Mouse (Mus musculus) forebrain, postnatal 0 days (tissue): ENCODE measurements at regions not wholly inside any gene's neighbourhood (a gene's known extent, or its start where the extent isn't known, plus 50 kb on each side); places are given as distances from the start of the nearest gene placed in this dataset.
"Not testable (repeated sequence)": the region's sequence is repeated elsewhere in the genome, so short reads cannot be mapped to it uniquely, and the experiment has no call there.

ENCODE experiments used
- ATAC-seq: fragments of 200-750 bp; cut with Nextera tagmentation; 2 replicates; pipeline ENCODE4 v1.8.0; 2017; ENCODE audit warnings: mild to moderate bottlenecking, moderate library complexity
- DNase-seq: peaks from one replicate; pipeline ENCODE4 v3.0.0-alpha.2; 2015
- H3K27ac ChIP-seq: fragments of 300-500 bp; sonication (generic); 2 replicates; pipeline ENCODE4 v1.5.1; 2014; ENCODE audit warnings: low read depth, mild to moderate bottlenecking, antibody characterized with exemption, low read length, moderate library complexity, mixed read lengths
- H3K27me3 ChIP-seq: fragments of 300-500 bp; sonication (generic); 2 replicates; pipeline ENCODE4 v1.6.1; 2014; ENCODE audit warnings: mild to moderate bottlenecking, low read length, mixed read lengths; ENCODE audit not compliant: insufficient read depth
- H3K36me3 ChIP-seq: fragments of 300-500 bp; sonication (generic); 2 replicates; pipeline ENCODE4 v1.6.1; 2014; ENCODE audit warnings: mild to moderate bottlenecking, moderate library complexity; ENCODE audit not compliant: insufficient read depth
- H3K4me1 ChIP-seq: fragments of 300-500 bp; sonication (generic); 2 replicates; pipeline ENCODE4 v1.6.1; 2014; ENCODE audit warnings: antibody characterized with exemption; ENCODE audit not compliant: insufficient read depth
- H3K4me2 ChIP-seq: fragments of 300-500 bp; sonication (generic); 2 replicates; pipeline ENCODE4 v1.6.1; 2014; ENCODE audit warnings: low read depth, mild to moderate bottlenecking, moderate library complexity
- H3K4me3 ChIP-seq: fragments of 300-500 bp; sonication (generic); 2 replicates; pipeline ENCODE4 v1.5.1; 2014; ENCODE audit warnings: low read depth, low read length, mixed read lengths
- H3K9ac ChIP-seq: fragments of 300-500 bp; sonication (generic); 2 replicates; pipeline ENCODE4 v1.6.1; 2014; ENCODE audit warnings: mild to moderate bottlenecking
- H3K9me3 ChIP-seq: fragments of 300-500 bp; sonication (generic); 2 replicates; pipeline ENCODE4 v1.6.1; 2016; ENCODE audit warnings: low read length
- CTCF ChIP-seq: sonication (generic); IDR thresholded peaks from 2 replicates; pipeline ENCODE4 v1.5.1; 2016; ENCODE audit warnings: antibody characterized with exemption, control low read depth, low read depth
- WGBS: fragments of 180-500 bp; shearing (Covaris S2); extraction: QIAGEN DNeasy Blood & Tissue Kit; methylation state at CpG from one replicate; pipeline ENCODE4 v1.1.7; 2014; 5-methylcytosine and 5-hydroxymethylcytosine counted together

- no peak for TF ChIP-seq CTCF
- ATAC-seq: no peak
- 0 out of 2 replicates have a peak, but pooled peaks cover 3% of the 10 kb centered on the region for H3K9me3 ChIP-seq
- no peaks in the 10 kb centered on the region for H3K4me1 ChIP-seq
- no peaks in the 10 kb centered on the region for H3K27me3 ChIP-seq
- H3K9ac ChIP-seq: no peak overlapping the region
- no peak for DNase-seq
- 53% methylated on average over 5 of the region's 5 CpGs for WGBS
- no peak overlapping the region for H3K27ac ChIP-seq
- H3K4me3 ChIP-seq: no peak overlapping the region
- no peak overlapping the region for H3K4me2 ChIP-seq
- no peaks in the 10 kb centered on the region for H3K36me3 ChIP-seq
Observed at GRCm38 (mm10) chr16:42453338-42453737, 112.9 kb upstream of the Gap43 start.

DNA sequence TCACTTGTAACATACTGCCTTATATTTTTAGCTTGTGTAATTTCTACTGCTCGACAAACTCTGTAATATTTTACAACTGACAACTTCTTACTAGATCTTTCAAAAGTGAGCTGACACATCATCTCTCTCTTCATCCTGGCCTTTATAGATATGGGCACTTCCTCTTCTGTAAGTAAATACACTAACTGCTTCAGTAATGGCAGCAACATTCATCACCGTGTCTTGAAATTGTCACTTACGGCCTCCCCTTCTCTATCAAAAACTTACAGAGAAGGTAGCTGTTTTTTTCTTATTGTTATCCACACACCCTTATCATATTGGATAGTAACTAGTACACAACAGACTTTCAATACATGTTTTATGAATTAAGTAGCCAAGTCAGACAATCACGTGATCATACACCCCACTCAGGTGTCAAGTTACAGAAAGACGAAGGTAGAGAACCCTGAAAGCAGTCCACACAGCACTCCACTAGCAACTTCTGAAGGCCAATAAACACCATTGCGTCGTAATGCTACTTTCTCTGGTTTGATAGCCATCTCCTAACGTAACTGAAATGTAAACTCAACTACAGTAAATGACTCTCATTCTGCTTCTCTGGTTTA lies 109.5 kb upstream of the Gap43 start:
- no peak for ATAC-seq
- no peak overlapping the region for H3K27ac ChIP-seq
- no peak for TF ChIP-seq CTCF

DNA sequence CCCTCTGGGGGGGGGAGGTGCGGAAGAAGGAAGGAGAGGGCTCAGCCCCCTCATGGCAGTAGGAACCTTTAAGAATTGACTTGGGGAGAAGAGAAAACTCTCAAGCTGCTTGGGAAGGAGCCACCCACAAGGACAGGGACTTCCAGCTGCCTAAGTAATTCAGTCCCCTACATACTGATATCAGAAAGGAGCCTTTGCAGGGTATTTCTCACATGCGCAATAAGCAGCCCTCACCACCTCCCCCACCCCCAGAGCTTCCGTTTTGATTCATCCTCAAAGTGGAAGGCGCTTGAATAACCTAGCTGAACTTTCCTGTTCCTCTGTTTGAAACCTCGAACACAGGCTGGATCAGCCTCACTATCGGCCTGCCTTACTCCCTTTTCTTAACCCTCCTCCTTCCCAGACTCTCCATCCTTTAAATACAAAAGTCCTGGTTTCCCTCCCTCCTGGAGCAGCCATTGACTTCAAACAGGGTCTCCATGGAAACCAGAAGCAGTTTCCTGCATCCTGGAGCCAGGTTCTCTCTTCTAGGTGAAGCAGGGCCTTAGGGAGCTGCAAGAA lies 104.5 kb upstream of the Gap43 start:
- H3K27ac ChIP-seq: peak overlapping the region; percentile 90
- no peaks in the 10 kb centered on the region for H3K27me3 ChIP-seq
- peak overlapping the region; percentile 51 for H3K4me2 ChIP-seq
- H3K9me3 ChIP-seq: 0 out of 2 replicates have a peak, but pooled peaks cover 3% of the 10 kb centered on the region
- no peaks in the 10 kb centered on the region for H3K36me3 ChIP-seq
- H3K4me3 ChIP-seq: peak overlapping the region; percentile 28
- peaks cover 9% of the 10 kb centered on the region; the same call in 1 of the 2 replicates for H3K4me1 ChIP-seq
- peak; percentile 84 for DNase-seq
- ATAC-seq: peak; percentile 94
- WGBS: 0% methylated on average over 6 of the region's 6 CpGs
- no peak for TF ChIP-seq CTCF
- H3K9ac ChIP-seq: peak overlapping the region; percentile 56

More for the DNA sequence above, 109.5 kb upstream of the Gap43 start:
- H3K4me3 ChIP-seq: no peak overlapping the region
- no peak overlapping the region for H3K9ac ChIP-seq
- H3K27me3 ChIP-seq: no peaks in the 10 kb centered on the region
- no peak overlapping the region for H3K4me2 ChIP-seq
- WGBS: 92% methylated on average over 8 of the region's 8 CpGs
- H3K36me3 ChIP-seq: no peaks in the 10 kb centered on the region
- H3K9me3 ChIP-seq: 0 out of 2 replicates have a peak, but pooled peaks cover 3% of the 10 kb centered on the region
- peaks cover 2% of the 10 kb centered on the region; the same call in 1 of the 2 replicates for H3K4me1 ChIP-seq
- no peak for DNase-seq

DNA sequence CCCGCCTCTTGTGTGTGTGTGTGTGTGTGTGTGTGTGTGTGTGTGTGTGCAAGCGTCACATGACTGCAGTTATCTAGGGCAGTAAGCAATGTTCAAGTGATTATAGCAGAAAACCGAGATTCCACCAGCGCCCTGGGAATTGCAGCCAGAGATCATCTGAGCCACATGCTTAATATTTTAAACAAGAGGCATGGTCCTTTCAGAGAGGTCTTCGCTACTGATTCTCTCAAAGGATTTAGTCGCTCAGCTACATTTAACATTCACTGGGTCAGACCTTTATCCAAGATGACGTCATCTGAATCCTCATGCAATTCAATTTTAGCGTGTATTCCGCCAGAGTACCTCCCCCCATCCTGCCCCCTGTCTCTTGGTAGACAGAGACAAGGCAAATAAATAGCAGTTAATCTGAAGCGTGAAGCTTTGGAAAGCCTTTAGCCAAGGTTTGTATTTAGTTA lies 104.0 kb upstream of the Gap43 start:
- DNase-seq (peak; percentile 75), ATAC-seq (peak; percentile 75)
- peak overlapping the region; percentile 28 for H3K4me3 ChIP-seq
- no peaks in the 10 kb centered on the region for H3K27me3 ChIP-seq
- H3K9me3 ChIP-seq: 0 out of 2 replicates have a peak, but pooled peaks cover 3% of the 10 kb centered on the region
- WGBS: 14% methylated on average over 10 of the region's 10 CpGs
- H3K4me1 ChIP-seq: peaks cover 9% of the 10 kb centered on the region; the same call in 1 of the 2 replicates
- 0 out of 2 replicates have a peak, but pooled peaks have one; percentile 12 for TF ChIP-seq CTCF
- H3K9ac ChIP-seq: peak overlapping the region; percentile 56
- H3K4me2 ChIP-seq: peak overlapping the region; percentile 51
- no peaks in the 10 kb centered on the region for H3K36me3 ChIP-seq
- peak overlapping the region; percentile 90 for H3K27ac ChIP-seq

GRCm38 (mm10) chr16:42440822-42441221 lies 100.4 kb upstream of the Gap43 start:
- H3K9ac ChIP-seq: no peak overlapping the region
- 16% methylated on average over 4 of the region's 4 CpGs for WGBS
- no peak for DNase-seq
- H3K4me2 ChIP-seq: no peak overlapping the region
- H3K4me3 ChIP-seq: no peak overlapping the region
- TF ChIP-seq CTCF: no peak
- H3K4me1 ChIP-seq: peaks cover 9% of the 10 kb centered on the region; the same call in 1 of the 2 replicates
- ATAC-seq: no peak
- H3K36me3 ChIP-seq: no peaks in the 10 kb centered on the region
- no peaks in the 10 kb centered on the region for H3K9me3 ChIP-seq
- no peaks in the 10 kb centered on the region for H3K27me3 ChIP-seq
- H3K27ac ChIP-seq: no peak overlapping the region

GRCm38 (mm10) chr16:42431529-42431928 lies 91.1 kb upstream of the Gap43 start:
- WGBS: 84% methylated on average over 1 of the region's 1 CpGs
- ATAC-seq (no peak), DNase-seq (no peak)
- H3K27me3 ChIP-seq: no peaks in the 10 kb centered on the region
- H3K9me3 ChIP-seq: no peaks in the 10 kb centered on the region
- no peak overlapping the region for H3K9ac ChIP-seq
- no peaks in the 10 kb centered on the region for H3K36me3 ChIP-seq
- H3K4me3 ChIP-seq: no peak overlapping the region
- TF ChIP-seq CTCF: no peak
- H3K27ac ChIP-seq: no peak overlapping the region
- no peaks in the 10 kb centered on the region for H3K4me1 ChIP-seq
- no peak overlapping the region for H3K4me2 ChIP-seq

DNA sequence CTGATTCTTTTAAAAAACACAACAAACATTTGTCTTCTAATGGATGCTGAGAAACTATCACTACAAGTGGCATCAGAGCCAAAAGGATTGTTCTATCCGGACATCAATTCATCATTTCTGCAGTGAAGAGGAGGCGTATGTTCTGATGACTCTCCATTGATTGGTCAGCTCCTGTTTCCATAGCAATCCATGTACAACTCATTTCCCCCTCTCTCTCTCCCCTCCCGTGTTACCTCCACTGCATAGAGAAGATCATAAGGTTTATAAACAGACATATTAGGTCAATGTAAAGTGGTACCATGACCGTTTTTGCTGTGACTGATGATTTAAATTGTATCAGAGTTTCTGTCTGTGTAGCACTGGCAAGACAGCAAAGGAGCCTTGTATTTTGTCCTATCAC lies 76.2 kb upstream of the Gap43 start:
- Histone ChIP-seq H3K27ac (no peak overlapping the region), H3K4me1 (0 out of 2 replicates have a peak, but pooled peaks cover 4% of the 10 kb centered on the region), H3K9ac (no peak overlapping the region), H3K4me3 (no peak overlapping the region), H3K4me2 (no peak overlapping the region), H3K27me3 (no peaks in the 10 kb centered on the region), H3K36me3 (no peaks in the 10 kb centered on the region), H3K9me3 (no peaks in the 10 kb centered on the region)
- DNase-seq (peak; percentile 14), ATAC-seq (no peak; the same call in 1 of the 2 replicates)
- 64% methylated on average over 4 of the region's 4 CpGs for WGBS
- no peak for TF ChIP-seq CTCF

GRCm38 (mm10) chr16:42412031-42412430 lies 71.6 kb upstream of the Gap43 start:
- H3K27me3 ChIP-seq, H3K4me2 ChIP-seq, H3K9ac ChIP-seq, H3K4me3 ChIP-seq, H3K9me3 ChIP-seq, H3K4me1 ChIP-seq, H3K36me3 ChIP-seq, ATAC-seq, H3K27ac ChIP-seq, DNase-seq: not testable (repeated sequence)
